Mouse (Mus musculus) thymus, adult 18-20 months (tissue): ENCODE results near the gene Pard6a.

ENCODE experiments used
- DNase-seq, 2 experiments: peaks; one replicate each; pipeline ENCODE4 v3.0.0; 2022; ENCODE audit warnings: mixed read lengths in 2 of 2

Pard6a gene

DNA sequence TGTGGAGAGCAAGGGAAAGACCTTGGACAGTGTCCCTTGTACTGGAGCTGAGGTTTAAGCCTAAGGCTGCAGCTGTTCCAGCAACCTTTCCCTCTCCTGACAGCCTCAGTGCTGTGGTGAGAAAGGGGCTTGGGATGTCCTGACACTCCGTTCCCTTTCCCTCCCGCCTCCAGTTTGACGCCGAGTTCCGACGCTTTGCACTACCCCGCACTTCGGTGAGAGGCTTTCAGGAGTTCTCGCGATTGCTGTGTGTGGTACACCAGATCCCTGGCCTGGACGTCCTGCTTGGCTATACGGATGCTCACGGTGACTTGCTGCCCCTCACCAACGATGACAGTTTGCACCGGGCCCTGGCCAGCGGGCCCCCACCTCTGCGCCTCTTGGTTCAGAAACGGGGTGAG, 1.1 kb downstream of the Pard6a start:
- DNase-seq: no peak

DNA sequence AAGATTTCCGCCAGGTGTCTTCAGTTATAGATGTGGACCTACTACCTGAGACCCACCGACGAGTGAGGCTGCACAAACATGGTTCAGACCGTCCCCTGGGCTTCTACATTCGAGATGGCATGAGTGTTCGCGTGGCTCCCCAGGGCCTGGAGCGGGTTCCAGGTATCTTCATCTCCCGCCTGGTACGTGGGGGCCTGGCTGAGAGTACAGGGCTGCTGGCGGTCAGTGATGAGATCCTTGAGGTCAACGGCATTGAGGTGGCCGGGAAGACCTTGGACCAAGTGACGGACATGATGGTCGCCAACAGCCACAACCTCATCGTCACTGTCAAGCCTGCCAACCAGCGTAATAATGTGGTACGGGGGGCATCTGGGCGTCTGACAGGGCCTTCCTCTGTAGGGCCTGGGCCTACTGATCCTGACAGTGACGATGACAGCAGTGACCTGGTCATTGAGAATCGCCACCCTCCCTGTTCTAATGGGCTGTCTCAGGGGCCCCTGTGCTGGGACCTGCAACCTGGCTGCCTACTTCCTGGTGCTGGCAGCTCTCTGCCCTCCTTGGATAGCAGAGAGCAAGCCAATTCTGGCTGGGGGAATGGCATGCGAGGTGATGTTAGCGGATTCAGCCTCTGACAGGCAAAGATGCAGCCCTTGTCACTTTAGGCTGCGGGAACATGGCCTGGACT, 1.9 kb downstream of the Pard6a start:
- peak in 1 of 2 experiments; percentile 6 for DNase-seq

DNA sequence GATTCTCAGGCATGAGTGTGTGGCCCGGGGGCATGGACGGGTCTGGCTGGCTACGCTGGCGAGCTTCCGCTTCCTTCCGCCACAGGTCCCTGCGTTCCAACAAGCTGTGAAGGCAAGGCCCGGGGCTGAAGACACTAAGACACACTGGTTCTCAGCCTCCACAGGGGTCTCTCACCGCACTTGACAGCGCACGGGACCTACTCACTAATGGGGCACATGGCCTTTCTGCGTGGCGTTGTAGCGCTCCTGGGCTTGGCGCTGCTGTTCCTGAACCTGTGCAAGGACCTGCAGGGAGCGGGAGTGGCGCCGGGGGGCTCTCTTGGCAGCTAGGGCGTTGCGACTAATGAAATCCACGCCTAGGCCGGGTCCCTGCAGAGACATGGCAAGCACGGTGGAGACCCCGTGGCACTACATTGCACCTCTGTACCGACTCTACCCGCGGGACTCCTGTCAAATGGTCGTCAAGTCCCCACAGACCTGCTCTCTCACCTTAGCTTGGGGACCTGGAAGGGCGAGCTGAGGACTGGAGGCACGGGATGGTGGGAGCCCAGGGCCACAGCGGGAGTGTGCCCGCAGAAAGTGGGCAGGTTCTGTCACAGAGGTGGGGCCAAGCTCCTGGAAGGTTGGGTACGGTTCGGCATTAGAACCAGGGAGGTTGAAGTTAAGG, 3.3 kb downstream of the Pard6a start:
- DNase-seq: no peak

DNA sequence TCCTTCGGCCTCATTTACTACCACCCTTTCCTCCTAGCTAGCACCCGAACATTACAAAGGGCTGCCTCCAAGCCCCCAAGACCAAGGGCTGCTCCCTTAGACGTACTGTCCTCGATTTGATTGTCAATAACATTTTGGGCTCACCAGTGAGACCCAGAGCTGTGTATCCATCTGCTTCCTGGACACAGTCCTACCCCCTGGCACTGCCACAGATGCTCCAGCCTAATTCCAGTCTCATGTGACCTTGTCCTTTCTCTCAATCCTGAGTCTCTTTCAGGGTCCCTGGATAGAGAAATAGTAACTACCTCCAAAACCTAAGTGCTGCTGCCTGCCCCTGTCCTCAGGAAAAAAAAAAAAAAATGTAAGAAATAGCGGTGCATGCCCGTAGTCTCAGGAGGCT, 4.0 kb downstream of the Pard6a start:
- no peak for DNase-seq

DNA sequence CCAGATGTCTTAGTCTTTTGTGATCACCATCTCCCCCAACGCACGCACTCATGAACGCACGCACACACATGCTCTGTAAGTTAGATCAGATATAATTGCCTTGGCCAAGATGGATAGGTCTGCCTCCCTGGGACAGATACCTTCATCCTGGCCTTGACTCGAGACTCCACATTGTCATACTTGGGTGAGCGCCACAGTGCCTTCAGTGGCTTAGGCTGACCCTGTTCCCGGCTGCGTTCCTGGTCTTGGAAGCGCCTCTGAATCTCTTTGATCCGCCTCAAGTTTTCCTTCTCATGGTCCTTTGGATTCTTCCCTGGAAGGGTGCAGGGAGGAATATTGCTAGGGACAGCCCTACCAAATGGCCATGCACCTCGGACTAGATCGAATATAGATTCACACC, 5.5 kb downstream of the Pard6a start:
- DNase-seq: peak in 1 of 2 experiments; percentile 8

DNA sequence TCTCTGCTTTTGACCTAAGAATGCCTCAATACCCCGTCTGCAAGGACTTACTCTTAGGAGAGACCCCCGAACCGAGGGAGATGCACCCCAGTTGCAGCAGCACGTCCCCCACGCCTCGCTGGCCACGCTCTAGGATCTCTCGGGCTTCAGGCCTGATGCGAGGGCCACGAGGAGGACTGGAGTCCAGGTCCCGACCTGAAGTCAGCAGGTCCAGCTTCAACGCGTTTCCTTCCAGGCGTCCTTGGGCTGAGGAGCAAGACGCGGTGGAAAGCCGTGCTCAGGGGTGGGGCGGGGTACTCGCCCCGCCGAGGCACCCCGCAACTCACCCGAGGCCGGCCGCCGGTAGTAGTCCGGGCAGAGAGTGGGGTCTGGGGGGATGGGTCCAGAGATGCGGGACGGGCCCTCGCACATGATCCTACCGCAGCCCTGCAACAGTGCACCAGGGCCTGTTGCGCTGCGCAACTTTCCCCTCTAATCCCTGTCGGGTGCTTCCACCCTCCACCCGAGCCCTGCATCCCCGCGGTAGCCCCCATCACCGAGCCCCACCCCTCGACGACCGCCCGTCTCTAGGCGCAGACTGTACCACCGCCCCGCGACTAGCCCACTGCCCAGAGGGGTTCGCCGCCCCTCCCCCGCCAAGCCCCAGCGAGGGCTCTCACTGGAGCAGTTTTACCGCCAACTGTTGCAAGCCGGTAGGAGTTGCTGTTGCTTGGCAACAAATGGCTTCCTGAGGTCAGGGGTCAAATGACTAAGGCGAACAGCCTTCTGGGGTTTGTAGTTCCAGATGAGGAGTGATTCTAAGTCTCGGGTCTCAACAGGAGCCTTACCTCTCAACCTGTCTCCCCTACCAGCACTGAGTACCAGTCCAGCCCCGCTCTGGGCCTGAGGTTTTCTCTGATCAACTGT, 6.8 kb downstream of the Pard6a start, which contains the start of the genes 4933405L10Rik and Enkd1:
Gene 4933405L10Rik (plus strand): TSS at position 158 of the 906 bp plus-strand sequence.
Gene Enkd1 (minus strand): TSS at position 713 of the 906 bp plus-strand sequence.
- DNase-seq: peak; percentile 77 to 87

DNA sequence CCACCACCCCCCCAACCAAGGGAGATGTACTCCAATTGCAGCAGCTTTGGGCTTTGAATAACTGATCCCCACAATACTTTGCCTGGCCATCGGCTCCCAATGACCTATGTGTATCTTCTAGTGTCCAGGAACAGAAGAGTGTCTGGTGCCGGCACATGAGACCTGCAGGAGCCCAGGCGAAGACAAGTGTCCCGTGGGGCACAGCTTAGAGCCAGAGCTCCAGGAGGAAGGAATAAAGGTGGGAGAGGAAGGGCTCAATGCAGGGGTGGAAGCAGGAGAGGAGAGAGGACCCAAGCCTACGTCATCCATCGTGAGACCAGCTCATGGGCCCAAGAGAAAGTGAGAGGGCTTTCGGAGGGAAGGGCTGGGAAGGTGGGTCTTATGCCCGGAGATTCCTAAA, 7.7 kb downstream of the Pard6a start:
- peak in 1 of 2 experiments; percentile 18 for DNase-seq

DNA sequence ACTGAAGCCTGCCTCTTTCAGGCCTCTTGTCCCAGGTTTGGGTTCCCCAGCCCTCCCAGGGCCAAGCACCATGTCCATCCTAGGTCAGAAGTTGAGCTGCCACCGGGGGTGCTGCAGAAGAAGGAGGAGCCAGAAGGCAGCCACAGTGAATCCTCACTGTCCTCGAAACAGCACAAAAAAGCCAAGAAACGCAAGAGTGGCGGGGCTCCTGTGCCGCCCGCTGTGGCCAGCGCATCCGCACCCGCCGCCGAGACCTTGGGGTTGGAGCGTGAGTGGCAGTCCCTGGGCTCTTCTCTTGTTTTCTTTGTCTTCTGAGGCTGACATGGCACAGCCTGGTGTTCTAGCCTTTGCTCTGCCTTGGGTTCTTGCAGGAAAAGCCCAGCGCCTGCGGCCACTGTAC, 8.4 kb downstream of the Pard6a start:
- DNase-seq: peak in 1 of 2 experiments; percentile 10

DNA sequence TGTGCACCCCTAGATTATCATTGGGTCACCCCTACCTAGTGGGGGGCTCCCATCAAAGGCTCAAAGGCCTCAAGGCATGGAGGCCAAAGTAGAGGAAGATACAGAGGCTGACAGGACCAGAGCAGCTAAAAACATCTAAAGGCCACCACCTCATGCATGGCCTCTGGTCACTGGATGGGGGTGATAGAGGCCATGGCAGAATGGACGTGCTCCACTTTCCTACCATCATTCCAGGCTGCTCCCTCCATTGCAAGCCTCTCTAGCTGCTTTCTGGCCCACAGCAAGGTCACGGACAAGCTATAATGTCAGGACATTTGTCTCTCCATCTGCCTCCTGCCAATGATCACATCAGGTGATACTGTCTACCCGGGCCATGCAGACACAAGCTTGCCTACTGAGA, 11.3 kb downstream of the Pard6a start:
- DNase-seq: no peak

DNA sequence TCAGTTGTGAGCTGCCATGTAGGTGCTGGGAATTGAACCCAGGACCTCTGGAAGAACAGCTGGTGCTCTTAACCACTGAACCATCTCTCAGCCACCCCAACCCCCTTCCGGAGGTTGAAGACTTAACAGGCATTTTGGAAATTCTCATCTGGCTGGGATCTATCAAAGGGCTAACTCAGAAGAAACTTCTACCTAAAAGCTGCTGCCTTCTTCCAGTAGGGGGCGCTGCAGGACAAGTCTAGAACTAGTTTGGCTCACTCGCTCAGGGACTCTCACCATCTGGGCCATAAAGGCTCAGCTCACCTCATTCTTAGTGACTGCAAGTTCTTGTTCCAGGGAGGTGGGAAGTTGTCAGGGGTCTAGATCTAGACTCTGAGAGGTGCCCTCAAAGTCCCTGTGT, 13.2 kb downstream of the Pard6a start:
- peak; percentile 65 to 77 for DNase-seq

DNA sequence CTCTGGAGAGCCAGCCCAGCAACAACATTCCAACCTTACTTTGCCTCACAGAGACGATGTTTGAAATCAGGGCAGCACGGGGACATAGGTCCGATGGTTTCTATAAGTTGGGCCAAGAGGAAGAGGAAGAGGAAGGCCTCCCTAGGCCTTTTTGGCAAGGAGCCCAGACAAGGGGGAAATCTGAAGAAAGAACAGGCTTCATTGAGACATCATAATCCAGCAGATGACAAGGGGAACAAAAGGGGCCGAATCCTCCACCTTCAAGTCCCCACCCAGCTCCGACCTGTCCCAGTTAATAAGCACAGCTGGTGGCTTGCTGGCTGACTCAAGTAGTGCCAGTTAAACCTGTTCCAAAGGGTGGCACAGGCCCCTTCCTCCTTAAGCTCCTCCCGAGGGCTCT, 14.1 kb downstream of the Pard6a start:
- DNase-seq: peak in 1 of 2 experiments; percentile 7

DNA sequence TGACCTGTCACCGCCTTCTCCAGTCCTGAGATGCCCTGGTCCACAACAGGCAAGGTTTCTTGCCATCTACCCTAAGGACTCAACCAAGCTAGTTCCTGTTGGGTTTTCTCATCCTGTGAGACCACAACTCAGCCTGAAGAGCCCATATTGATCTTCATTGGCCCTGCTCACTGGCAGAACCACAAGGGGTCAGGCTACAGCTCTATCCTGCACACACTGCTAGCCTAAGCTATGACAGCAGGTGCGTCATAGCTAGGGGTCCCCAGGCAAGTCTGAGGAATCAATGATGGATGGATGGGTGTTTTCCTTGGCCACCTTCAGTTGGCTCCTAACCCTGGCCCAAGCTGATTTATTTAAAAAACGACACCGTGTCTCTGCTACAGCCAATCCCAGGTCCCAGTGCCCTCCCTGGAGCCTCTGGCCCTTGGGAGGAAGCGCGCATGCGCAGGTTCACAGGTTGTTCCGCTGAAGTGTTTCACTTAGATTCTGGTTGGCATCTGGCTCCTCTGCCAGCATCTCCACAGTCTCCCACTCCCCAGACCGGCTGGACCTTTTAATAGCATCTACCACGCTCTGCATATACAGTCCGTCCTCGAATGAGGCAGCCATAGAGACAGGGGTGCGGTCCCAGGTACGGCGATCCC, 15.5 kb downstream of the Pard6a start:
- no peak for DNase-seq

DNA sequence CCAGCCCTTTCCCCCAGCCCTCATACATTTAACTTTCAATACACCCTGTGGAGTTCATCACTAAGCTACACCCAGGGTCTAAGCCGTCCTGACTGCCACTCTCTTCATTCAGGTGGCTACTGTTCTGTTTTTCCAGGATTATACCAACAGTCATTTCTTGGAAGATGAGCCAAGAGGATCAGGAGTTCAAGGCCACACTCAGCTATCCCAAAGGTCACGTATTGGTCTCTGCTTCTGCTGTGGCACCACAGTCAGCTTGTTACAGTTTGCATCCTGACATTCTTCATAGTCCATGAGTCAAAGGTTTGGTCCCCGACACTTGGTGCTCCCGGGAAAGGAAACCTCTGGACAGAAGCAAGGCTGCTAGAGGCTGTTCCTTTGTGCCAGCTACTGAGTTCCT, 18.7 kb downstream of the Pard6a start:
- DNase-seq: no peak

DNA sequence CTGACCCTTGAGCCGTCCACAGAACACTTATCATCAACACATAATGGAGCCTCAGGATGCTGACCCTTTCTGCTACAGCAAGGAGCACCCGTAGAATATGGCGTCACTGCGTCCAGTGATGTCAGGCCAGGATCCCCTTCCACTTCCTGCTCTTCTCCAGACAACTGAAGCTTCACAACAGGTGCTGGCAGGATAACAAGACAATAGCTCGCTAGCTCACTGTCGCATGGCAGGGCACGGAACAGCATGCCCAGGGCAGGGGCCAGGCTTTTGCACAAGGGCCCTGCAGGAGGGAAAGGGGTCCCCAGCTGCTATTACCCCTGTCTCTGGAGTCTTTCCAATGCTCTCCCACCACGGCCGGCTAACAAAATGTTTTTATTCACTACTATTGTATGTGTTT, 21.9 kb downstream of the Pard6a start:
- no peak for DNase-seq

DNA sequence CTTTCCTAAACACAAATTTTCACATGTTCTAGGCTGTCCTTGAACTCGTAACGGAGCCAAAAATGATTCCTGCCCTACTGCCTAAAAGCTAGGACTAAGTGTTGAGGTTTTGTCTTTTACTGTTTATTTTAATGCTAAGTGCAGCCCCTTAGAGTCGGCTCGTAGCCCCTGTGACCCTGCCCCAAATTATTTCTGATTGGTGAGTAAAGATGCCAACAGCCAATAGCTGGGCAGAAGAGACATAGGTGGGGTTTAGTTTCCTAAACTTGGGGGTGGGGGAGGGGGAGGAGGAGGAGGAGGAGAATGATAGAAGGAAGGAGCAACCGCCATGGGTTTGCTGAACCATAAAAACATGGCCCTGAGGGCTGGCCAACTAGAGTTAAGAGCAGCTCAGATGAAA, 24.8 kb downstream of the Pard6a start:
- DNase-seq: no peak

DNA sequence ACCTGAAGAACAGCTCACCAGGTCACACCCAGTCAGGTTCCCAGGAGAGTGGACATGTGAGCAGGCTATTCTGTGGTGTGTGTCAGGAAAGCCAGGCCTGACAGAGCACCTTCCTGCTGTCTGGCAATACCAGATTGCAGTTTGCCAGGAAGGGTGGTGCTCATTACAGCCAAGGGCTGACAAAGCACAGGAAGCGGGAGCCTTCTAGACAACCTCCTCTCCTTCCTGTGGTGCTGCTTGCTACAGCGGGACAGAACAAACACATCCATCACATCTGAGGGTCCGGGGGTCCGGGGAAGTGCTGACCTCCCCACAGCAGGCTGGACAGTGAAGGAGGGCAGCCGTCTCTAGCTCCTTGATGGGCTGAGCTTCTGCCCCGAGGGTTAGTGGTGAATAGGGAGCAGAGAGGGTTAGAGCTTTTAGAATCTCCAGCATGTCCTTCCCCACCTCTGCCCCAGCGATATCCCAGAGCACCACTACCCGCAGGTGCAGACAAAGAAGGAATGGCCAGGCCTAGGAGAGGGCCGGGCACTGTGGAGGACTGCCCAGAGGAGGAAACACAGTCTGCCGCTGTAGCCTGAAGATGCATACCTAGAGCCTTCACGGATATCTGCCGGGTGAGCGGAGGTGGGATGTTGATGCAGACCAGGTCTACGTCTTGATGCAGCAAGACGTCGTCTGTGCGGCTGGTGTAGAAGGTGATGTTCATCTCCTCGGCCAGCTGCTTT, 26.6 kb downstream of the Pard6a start:
- no peak for DNase-seq

DNA sequence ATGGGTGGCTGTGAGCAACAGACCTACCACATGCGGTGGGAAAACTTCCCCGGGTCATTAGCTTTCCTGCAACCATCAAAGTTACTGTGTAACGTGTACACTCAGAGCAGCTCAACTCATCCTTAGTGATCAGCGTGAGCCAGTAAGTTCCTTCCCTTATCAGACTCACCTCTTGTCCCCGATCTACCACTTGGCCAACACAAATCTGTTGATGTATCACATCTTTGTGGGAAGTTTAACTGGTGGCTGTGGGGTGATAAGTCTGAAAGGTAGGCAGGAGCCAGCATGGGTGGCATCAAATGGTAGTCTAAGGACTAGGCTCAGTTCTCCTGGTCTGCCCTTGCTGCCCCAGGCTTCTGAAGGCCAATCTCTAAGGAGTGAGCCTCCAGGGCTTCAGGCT, 31.2 kb downstream of the Pard6a start:
- DNase-seq: no peak

DNA sequence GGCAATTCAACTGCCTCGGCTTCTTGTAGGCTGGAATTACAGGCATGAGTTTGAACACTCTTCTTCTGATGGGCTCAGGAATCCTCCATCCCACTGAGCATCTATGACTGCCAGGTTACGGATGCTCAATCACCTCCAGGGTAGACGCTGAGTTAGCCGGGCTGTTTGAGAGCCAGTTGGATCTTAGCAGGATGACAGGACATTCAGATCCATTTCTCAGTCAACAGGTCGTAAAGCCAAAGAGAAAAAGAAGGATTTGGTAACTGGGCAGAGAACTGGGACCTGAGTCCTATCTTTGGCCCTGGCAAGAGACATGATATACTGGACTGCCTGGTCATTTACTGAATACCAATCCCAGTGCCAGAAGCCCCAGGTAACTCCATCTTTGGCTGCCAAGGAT, 38.3 kb downstream of the Pard6a start:
- no peak for DNase-seq

DNA sequence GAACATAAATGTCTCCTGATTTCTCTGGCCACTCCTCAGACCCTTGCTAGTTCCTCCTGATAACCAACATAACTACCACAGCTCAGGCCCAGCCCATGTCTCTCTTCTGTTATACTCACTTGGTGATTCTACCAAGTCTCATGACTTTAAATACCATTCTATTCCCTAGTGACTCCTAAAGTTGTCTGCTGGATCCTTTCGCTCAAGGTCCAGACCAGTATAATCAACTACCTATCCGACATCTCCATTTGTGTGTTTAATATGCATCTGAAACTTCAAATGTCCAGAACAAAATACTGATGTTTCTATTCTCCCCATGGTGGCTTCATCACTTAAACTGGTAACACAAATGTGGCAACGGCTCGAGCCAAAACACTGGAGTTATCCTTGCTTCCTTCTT, 42.4 kb downstream of the Pard6a start:
- DNase-seq: no peak

DNA sequence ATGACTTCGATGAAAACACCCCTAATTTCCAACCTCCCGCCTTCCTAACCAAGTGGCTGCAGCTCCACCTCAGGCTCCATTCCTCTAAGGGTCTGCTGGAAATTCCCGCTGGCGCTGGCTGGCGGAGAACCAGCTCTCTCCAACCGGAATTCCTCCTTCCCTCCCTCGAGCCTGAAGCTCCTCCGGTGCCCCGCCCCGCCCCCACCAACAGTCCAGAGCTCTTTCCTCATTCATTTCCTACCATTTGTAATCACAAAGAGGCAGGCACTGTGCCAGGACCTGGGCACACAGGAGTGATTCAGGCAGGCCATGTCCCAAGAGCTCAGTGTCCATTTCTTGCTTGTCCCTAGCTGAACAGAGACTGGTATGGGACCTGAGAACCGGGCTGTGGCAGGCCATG, 49.7 kb downstream of the Pard6a start:
- DNase-seq: no peak
